Mouse (Mus musculus): ENCODE results near the gene Mcpt4.

DNA sequence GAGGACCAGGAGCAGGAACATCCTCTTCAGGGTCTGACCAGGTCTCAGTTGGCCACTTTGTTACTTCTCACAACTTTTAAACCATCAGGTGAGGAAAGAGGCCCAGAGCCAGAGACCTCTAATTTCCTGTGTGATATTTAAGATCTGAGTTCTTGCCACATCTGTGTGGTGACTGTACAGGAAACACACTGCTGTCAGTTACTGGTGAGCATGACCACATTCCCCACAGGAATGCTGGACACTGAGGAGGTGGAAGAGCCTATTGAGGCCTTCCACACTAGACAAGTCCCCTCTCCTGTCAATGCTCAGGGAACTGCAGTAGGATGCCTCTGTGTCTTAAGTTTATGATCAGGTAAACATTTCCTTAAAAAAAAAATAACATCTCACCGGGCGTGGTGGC is 23.1 kb upstream of the Mcpt4 start, which contains the start of gene Mcpt8:
- TF ChIP-seq CTCF (IDR thresholded peaks at IDR 0.05; ENCODE audit: borderline replicate concordance, insufficient read depth, low read depth, low read length) (no peak), POLR2A (IDR thresholded peaks at IDR 0.05; ENCODE audit: borderline replicate concordance, insufficient read depth, low read length) (no peak)
